Mouse (Mus musculus): ENCODE results near the gene Lgals8. TPM values are rescaled to one million over a fixed set of nuclear protein-coding genes. Genes with fewer than 3 reads are reported as not detected.

Gene Lgals8
- 15.1 and 15.7 TPM in 2 replicates for polyA plus RNA-seq (2015; fragmentation: Nextera tagmentation; extraction: Ambion mirVana)

GRCm38 (mm10) chr13:12464844-12465243 is at the start of gene Lgals8:
TSS of gene Lgals8 (minus strand) at chr13:12464944.
- Histone ChIP-seq H3K9ac (replicated peaks) (no peak within 1 kb of the TSS), H3K27me3 (no peaks in the 10 kb centered on the region), H3K4me3 (replicated peaks) (no peak within 1 kb of the TSS), H3K36me3 (no peaks in the 10 kb centered on the region), H3K9me3 (no peaks in the 10 kb centered on the region), H3K27ac (no peak within 1 kb of the TSS), H3K4me2 (replicated peaks) (no peak within 1 kb of the TSS), H3K4me1 (replicated peaks) (peaks cover 13% of the 10 kb centered on the region)
- WGBS: 76% methylated on average over 1 of the region's 1 CpGs
- ATAC-seq: no peak

- no peaks in the 10 kb centered on the region for H3K4me1 ChIP-seq (replicated peaks)
- WGBS: 78% methylated on average over 9 of the region's 9 CpGs
- H3K27me3 ChIP-seq: no peaks in the 10 kb centered on the region
- H3K9me3 ChIP-seq: no peaks in the 10 kb centered on the region
- H3K9ac ChIP-seq (replicated peaks): no peak overlapping the region
- H3K4me3 ChIP-seq (replicated peaks): no peak overlapping the region
- H3K27ac ChIP-seq: no peak overlapping the region
- no peaks in the 10 kb centered on the region for H3K36me3 ChIP-seq
- no peak overlapping the region for H3K4me2 ChIP-seq (replicated peaks)
- no peak for ATAC-seq
Observed at GRCm38 (mm10) chr13:12511189-12511965, 46.6 kb upstream of the Lgals8 start.

DNA sequence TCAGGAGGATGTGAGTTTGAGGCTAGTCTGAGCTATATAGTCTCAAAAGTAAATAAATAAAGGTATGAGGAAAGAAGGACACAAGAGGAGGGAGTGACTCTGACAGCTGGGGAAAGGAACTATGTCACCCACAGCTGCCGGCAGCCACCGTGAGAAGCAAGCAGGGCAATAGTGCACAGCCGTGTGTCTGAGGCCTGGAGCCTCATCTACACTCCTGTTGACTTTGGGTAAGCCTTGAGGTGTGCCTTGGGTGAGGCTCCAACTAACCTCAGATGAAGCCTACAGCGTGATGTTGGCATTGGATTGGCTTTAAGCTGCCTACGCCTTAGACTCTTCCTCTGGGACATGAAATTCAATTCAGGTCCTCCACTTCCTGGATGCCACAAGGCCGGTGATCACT is 45.3 kb upstream of the Lgals8 start:
- H3K9ac ChIP-seq (replicated peaks): no peak overlapping the region
- no peak overlapping the region for H3K27ac ChIP-seq
- H3K4me3 ChIP-seq (replicated peaks): no peak overlapping the region
- no peaks in the 10 kb centered on the region for H3K4me1 ChIP-seq (replicated peaks)
- H3K36me3 ChIP-seq: no peaks in the 10 kb centered on the region
- H3K4me2 ChIP-seq (replicated peaks): no peak overlapping the region
- WGBS: 89% methylated on average over 6 of the region's 6 CpGs
- no peak for ATAC-seq
- no peaks in the 10 kb centered on the region for H3K27me3 ChIP-seq
- no peaks in the 10 kb centered on the region for H3K9me3 ChIP-seq

DNA sequence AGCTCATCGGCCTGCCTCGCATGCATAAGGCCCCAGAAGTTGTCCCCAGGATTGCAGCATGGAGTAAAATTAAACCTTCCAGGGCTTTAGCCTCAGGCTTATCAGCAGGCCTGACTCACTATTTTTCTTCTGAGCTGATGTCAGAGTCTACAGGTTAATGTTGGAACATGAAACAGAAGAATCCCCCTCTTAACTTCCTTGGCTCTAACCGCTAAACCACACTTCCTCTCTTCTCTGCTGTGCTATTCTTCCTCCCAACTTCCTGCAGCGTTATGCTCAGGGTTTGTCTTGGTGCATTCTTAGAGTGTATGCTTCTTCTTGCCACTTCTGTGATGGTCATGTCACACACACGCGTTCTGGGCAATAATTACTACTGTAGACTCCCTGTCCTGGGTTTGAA is 42.7 kb upstream of the Lgals8 start:
- no peak for ATAC-seq
- no peak overlapping the region for H3K9ac ChIP-seq (replicated peaks)
- H3K27me3 ChIP-seq: no peaks in the 10 kb centered on the region
- H3K4me3 ChIP-seq (replicated peaks): no peak overlapping the region
- H3K4me2 ChIP-seq (replicated peaks): no peak overlapping the region
- H3K27ac ChIP-seq: no peak overlapping the region
- H3K36me3 ChIP-seq: no peaks in the 10 kb centered on the region
- peaks cover 8% of the 10 kb centered on the region; the same call in 1 of the 2 replicates for H3K4me1 ChIP-seq (replicated peaks)
- H3K9me3 ChIP-seq: no peaks in the 10 kb centered on the region
- 92% methylated on average over 6 of the region's 6 CpGs for WGBS

DNA sequence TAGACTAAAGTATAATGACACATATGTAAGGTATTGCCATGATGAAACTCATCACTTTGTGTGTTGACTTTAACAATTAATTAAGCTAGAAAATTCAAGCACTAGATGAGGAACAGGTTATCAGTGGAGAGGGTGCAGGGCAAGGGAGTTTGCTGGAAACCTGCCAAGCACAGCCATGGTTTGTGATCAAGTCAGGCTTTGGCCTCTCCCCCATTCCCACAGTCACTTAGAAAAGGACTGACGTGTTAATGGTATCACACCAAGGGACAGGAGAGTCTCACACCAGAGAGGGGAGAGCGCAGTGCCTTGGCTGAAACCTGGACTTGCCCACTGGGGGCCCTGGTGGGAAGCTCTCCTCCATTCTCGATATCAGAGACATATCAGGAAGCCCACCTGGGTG is 40.6 kb upstream of the Lgals8 start:
- H3K4me3 ChIP-seq (replicated peaks): no peak overlapping the region
- no peaks in the 10 kb centered on the region for H3K36me3 ChIP-seq
- no peaks in the 10 kb centered on the region for H3K27me3 ChIP-seq
- no peak overlapping the region for H3K4me2 ChIP-seq (replicated peaks)
- no peaks in the 10 kb centered on the region for H3K9me3 ChIP-seq
- H3K9ac ChIP-seq (replicated peaks): no peak overlapping the region
- no peak overlapping the region for H3K27ac ChIP-seq
- no peak for ATAC-seq
- 74% methylated on average over 3 of the region's 3 CpGs for WGBS
- H3K4me1 ChIP-seq (replicated peaks): peaks cover 8% of the 10 kb centered on the region; the same call in 1 of the 2 replicates

DNA sequence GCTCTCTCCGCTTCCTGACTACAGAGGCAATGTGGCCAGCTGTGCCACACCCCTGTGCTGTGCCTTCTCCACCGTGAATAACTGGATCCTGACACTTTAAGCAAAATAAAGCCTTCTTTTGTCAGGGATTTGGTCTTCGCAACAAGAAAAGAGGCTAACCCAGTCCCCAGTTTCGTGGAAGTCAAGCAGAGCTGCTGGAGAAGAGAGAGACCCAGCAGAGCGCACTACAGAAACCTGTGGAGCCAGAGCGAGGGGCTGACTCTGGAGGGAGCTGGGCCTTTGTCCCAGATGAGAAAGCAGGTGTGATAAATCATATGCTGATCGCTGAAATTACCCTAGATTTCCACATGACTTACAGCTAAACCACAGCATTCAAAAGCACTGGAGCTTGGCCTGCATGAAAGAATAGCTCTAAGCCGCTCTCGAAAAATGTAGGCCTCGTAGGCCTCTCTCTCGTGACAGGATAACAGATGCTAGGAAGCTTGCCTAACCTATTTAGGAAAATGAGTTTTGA is 38.6 kb upstream of the Lgals8 start:
- H3K27ac ChIP-seq: no peak overlapping the region
- 0 out of 2 replicates have a peak overlapping the region, but pooled peaks have one; percentile 23 for H3K9ac ChIP-seq (replicated peaks)
- WGBS: 17% methylated on average over 11 of the region's 11 CpGs
- H3K4me3 ChIP-seq (replicated peaks): no peak overlapping the region
- peak; percentile 72 for ATAC-seq
- H3K9me3 ChIP-seq: no peaks in the 10 kb centered on the region
- H3K4me2 ChIP-seq (replicated peaks): no peak overlapping the region
- no peaks in the 10 kb centered on the region for H3K36me3 ChIP-seq
- H3K4me1 ChIP-seq (replicated peaks): peaks cover 8% of the 10 kb centered on the region; the same call in 1 of the 2 replicates
- no peaks in the 10 kb centered on the region for H3K27me3 ChIP-seq

DNA sequence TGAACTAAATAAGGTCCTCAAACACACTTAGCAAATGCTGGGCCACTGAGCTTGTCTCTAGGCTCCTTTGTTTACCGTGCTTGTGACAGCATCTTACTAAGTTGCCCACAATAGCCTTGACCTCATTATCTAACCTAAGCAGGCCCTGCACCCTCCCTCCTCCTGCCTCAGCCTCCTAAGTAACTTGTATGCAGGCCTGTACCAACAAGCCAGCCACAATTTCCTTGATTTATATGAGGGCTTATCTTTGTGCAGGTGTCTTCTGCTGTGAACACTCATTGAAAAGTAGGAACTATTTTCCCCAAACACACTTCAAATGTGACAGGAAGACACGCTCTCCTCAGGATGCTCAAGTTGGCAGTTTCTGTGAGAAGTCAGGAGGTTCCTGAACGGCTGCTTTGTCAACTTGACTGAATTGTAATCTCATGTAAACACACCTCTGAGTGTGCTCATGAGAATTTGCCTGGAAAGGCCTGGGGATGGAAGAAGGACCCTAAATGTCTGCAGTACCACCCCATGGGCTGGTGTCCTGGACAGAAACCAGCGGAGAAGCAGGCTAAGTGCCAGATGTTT is 38.0 kb upstream of the Lgals8 start:
- no peak overlapping the region for H3K4me3 ChIP-seq (replicated peaks)
- H3K27me3 ChIP-seq: no peaks in the 10 kb centered on the region
- no peak overlapping the region; the same call in 1 of the 2 replicates for H3K27ac ChIP-seq
- no peaks in the 10 kb centered on the region for H3K36me3 ChIP-seq
- 31% methylated on average over 4 of the region's 4 CpGs for WGBS
- ATAC-seq: no peak
- H3K9me3 ChIP-seq: no peaks in the 10 kb centered on the region
- H3K4me2 ChIP-seq (replicated peaks): no peak overlapping the region
- H3K9ac ChIP-seq (replicated peaks): no peak overlapping the region
- peaks cover 8% of the 10 kb centered on the region; the same call in 1 of the 2 replicates for H3K4me1 ChIP-seq (replicated peaks)

DNA sequence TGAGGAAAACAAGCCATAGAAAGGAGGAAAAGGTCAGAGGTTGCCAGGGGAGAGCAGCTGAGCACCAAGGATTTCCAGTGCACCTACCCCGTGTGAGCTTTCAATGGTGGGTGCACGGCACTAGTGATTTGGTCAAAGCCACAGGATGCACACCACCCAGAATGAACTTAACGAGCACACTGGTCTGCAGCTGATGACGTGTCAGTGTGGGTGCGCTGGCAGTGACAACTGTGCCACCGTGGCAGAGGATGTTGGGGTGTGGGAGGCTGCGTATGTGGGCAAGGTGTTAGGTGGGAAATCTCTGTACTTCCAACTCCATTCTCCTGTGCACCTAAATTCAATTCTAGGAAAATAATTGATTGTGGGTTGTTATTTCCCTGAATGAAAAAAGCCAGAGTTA is 34.4 kb upstream of the Lgals8 start:
- Histone ChIP-seq H3K4me3 (replicated peaks) (no peak overlapping the region), H3K27me3 (no peaks in the 10 kb centered on the region), H3K9ac (replicated peaks) (no peak overlapping the region), H3K9me3 (no peaks in the 10 kb centered on the region), H3K4me2 (replicated peaks) (no peak overlapping the region), H3K27ac (no peak overlapping the region), H3K36me3 (no peaks in the 10 kb centered on the region), H3K4me1 (replicated peaks) (peaks cover 8% of the 10 kb centered on the region; the same call in 1 of the 2 replicates)
- 88% methylated on average over 7 of the region's 7 CpGs for WGBS
- ATAC-seq: no peak

GRCm38 (mm10) chr13:12497809-12498208 is 33.1 kb upstream of the Lgals8 start:
- H3K9ac ChIP-seq (replicated peaks): no peak overlapping the region
- 50% methylated on average over 8 of the region's 8 CpGs for WGBS
- no peak overlapping the region for H3K4me2 ChIP-seq (replicated peaks)
- H3K36me3 ChIP-seq: no peaks in the 10 kb centered on the region
- no peaks in the 10 kb centered on the region for H3K27me3 ChIP-seq
- no peak for ATAC-seq
- H3K9me3 ChIP-seq: no peaks in the 10 kb centered on the region
- H3K4me3 ChIP-seq (replicated peaks): no peak overlapping the region
- H3K4me1 ChIP-seq (replicated peaks): peaks cover under 1% of the 10 kb centered on the region; the same call in 1 of the 2 replicates
- H3K27ac ChIP-seq: no peak overlapping the region

- H3K4me3 ChIP-seq (replicated peaks): no peak overlapping the region
- H3K27me3 ChIP-seq: no peaks in the 10 kb centered on the region
- 94% methylated on average over 9 of the region's 9 CpGs for WGBS
- no peak for ATAC-seq
- H3K9me3 ChIP-seq: no peaks in the 10 kb centered on the region
- H3K4me2 ChIP-seq (replicated peaks): no peak overlapping the region
- no peak overlapping the region for H3K9ac ChIP-seq (replicated peaks)
- no peak overlapping the region for H3K27ac ChIP-seq
- H3K4me1 ChIP-seq (replicated peaks): no peaks in the 10 kb centered on the region
- H3K36me3 ChIP-seq: no peaks in the 10 kb centered on the region
Observed at GRCm38 (mm10) chr13:12494750-12495149, 30.0 kb upstream of the Lgals8 start.

DNA sequence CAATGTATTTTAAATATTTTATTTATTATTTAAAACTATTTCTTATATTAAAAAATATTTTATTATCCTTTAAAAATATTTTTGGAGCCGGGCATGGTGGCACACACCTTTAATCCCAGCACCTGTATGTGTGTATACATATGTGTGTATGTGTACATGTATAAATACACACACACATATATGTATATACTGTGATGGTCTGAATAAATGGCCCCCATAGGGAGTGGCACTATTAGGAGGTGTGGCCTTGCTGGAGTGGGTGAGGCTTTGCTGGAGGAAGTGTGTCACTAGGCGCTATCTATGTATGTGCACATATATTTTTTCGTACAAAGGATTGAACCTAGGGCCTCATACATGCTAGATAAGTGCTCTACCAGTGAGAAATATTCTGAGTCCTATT is 27.8 kb upstream of the Lgals8 start:
- Histone ChIP-seq H3K27ac (no peak overlapping the region), H3K9me3 (no peaks in the 10 kb centered on the region), H3K36me3 (no peaks in the 10 kb centered on the region), H3K9ac (replicated peaks) (no peak overlapping the region), H3K4me1 (replicated peaks) (no peaks in the 10 kb centered on the region), H3K4me2 (replicated peaks) (no peak overlapping the region), H3K4me3 (replicated peaks) (no peak overlapping the region), H3K27me3 (no peaks in the 10 kb centered on the region)
- no peak for ATAC-seq
- WGBS: 90% methylated on average over 3 of the region's 3 CpGs

GRCm38 (mm10) chr13:12485640-12486039 is 20.9 kb upstream of the Lgals8 start:
- 91% methylated on average over 7 of the region's 7 CpGs for WGBS
- no peak overlapping the region for H3K9ac ChIP-seq (replicated peaks)

More at GRCm38 (mm10) chr13:12485640-12486039, 20.9 kb upstream of the Lgals8 start:
- Histone ChIP-seq H3K36me3 (no peaks in the 10 kb centered on the region), H3K27ac (no peak overlapping the region), H3K27me3 (no peaks in the 10 kb centered on the region), H3K4me2 (replicated peaks) (no peak overlapping the region), H3K4me3 (replicated peaks) (no peak overlapping the region), H3K4me1 (replicated peaks) (no peaks in the 10 kb centered on the region), H3K9me3 (no peaks in the 10 kb centered on the region)
- no peak for ATAC-seq
